Mouse (Mus musculus): ENCODE data around the gene Sipa1l3. TPM values are rescaled to one million over a fixed set of nuclear protein-coding genes. Genes with fewer than 3 reads are reported as not detected.

The Sipa1l3 gene
- polyA plus RNA-seq, 1 experiment from 2014 or later, result 10.3 TPM

GRCm38 (mm10) chr7:29361497-29361896, 156.9 kb downstream of the Sipa1l3 start:
- Histone ChIP-seq H3K4me3 (ENCODE audit: inconsistent target) (no peak overlapping the region), H3K36me3 (ENCODE audit: inconsistent target) (no peaks in the 10 kb centered on the region), H3K27ac (no peak overlapping the region), H3K79me2 (ENCODE audit: inconsistent target) (no peaks in the 10 kb centered on the region)
- 94% methylated on average over 13 of the region's 13 CpGs for WGBS (ENCODE audit: missing documents)

DNA sequence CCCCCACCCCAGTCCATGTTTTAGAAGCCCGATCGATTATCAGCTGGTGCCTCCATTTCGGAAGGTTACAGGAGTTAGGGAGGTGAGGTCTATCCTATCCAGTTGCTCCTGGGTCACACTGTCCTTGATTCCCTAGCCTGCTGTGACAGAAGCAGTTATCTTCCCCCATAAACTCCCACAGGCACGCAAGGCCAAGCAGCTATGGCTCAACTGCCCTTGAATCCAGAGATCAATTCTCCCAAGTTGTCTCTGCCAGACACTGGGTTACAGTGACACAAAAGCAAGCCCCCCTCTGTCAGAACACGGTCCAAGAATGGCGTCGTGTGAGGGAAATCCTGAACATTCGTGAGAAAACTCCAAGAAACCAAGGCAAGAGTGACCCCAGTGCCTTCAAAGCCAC, 163.0 kb downstream of the Sipa1l3 start:
- peaks cover 7% of the 10 kb centered on the region; the same call in 1 of the 2 replicates for H3K36me3 ChIP-seq (ENCODE audit: inconsistent target)
- H3K27ac ChIP-seq, result no peak overlapping the region
- WGBS (ENCODE audit: missing documents), result 96% methylated on average over 8 of the region's 8 CpGs

DNA sequence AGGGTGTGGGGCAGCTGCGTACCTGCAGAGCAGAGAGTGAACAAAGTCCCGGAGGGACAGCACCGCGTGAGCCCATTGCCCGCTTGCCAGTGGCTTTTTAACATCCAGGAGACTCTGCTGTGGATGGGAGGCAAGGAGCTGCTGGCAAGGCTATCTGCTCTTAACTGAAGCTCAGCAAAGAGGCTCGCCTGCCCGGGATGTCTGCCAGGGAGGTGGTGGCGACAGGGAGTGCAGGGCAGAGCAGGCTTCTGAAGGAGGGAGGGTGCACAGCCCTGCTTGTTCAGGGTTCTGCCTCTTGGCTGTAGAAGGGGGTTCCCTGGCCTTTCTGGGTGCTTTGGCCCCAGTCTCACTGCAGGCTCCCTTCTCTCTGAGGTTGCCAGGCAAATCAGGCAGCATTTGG, 164.3 kb downstream of the Sipa1l3 start:
- H3K79me2 ChIP-seq (ENCODE audit: inconsistent target), result no peaks in the 10 kb centered on the region
- peaks cover 7% of the 10 kb centered on the region; the same call in 1 of the 2 replicates for H3K36me3 ChIP-seq (ENCODE audit: inconsistent target)
- H3K27ac ChIP-seq, result no peak overlapping the region
- H3K4me3 ChIP-seq (ENCODE audit: inconsistent target), result no peak overlapping the region
- 99% methylated on average over 8 of the region's 8 CpGs for WGBS (ENCODE audit: missing documents)

More for the DNA sequence above, 163.0 kb downstream of the Sipa1l3 start:
- Histone ChIP-seq H3K79me2 (ENCODE audit: inconsistent target) (no peaks in the 10 kb centered on the region), H3K4me3 (ENCODE audit: inconsistent target) (no peak overlapping the region)

DNA sequence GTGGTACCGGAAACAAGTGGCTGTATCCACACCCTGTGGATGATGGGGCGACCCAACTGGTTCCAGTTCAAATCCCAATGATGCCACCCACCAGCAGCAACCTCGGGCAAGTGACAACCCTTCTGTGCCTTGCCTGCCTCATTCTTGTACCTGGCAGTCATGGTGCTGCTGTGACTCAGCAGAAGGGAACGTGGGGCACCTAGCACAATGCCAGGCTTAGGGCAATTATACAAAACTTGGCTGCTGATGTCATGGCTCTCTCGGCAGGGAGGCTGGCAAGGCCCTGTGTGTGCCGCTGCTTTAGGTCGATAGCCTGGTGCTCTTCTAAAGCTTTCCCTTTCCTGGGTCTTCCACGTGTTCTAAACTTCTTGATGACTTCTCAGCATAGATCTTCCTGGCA, 166.2 kb downstream of the Sipa1l3 start:
- Histone ChIP-seq H3K36me3 (ENCODE audit: inconsistent target) (peaks cover 7% of the 10 kb centered on the region; the same call in 1 of the 2 replicates), H3K79me2 (ENCODE audit: inconsistent target) (no peaks in the 10 kb centered on the region), H3K4me3 (ENCODE audit: inconsistent target) (no peak overlapping the region), H3K27ac (no peak overlapping the region)
- 97% methylated on average over 8 of the region's 8 CpGs for WGBS (ENCODE audit: missing documents)

DNA sequence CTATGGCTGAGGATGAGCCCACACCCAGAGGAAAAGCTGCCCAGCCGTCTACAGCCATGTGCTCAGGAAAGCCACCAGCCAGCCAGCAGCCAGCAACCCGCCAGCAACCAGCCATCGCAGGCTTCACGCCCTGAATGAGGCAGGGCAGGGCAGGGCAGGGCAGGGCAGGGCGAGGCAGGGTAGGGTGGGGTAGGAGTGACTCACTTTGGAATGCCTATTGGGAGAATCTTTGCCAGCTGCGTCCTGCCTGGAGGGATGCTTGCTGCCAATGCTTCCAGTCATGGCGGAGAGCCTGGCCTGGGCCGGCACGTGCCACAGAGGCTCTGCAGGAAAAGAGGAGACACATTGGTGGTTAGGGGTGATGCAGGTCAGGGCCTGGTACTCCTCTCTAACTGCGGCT, 168.0 kb downstream of the Sipa1l3 start:
- no peaks in the 10 kb centered on the region for H3K79me2 ChIP-seq (ENCODE audit: inconsistent target)
- no peak overlapping the region for H3K27ac ChIP-seq
- WGBS (ENCODE audit: missing documents), result 95% methylated on average over 10 of the region's 10 CpGs
- no peak overlapping the region for H3K4me3 ChIP-seq (ENCODE audit: inconsistent target)
- peaks cover 7% of the 10 kb centered on the region; the same call in 1 of the 2 replicates for H3K36me3 ChIP-seq (ENCODE audit: inconsistent target)

GRCm38 (mm10) chr7:29346212-29346611, 172.2 kb downstream of the Sipa1l3 start:
- Histone ChIP-seq H3K79me2 (ENCODE audit: inconsistent target) (no peaks in the 10 kb centered on the region), H3K27ac (no peak overlapping the region), H3K36me3 (ENCODE audit: inconsistent target) (no peaks in the 10 kb centered on the region; the same call in 1 of the 2 replicates), H3K4me3 (ENCODE audit: inconsistent target) (no peak overlapping the region)
- WGBS (ENCODE audit: missing documents), result 100% methylated on average over 2 of the region's 3 CpGs

DNA sequence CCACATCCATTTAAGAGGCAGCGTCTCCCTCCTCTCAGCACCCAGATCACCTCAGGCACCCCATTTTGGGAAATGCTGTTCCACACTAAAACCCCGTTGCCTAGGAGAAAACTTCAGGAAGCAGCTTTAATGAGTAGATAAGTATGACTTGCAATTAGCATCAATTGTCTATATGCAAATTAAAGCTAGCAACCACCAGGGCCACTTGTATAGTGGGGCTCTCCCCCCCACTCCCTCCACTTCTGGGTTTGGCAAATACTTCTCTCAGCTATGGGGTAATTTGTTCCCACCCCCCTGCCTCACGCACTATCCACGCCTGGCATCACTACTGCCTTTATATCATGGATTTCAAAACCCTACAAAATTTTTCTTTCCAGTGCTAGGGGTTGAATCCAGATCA, 172.9 kb downstream of the Sipa1l3 start:
- no peaks in the 10 kb centered on the region for H3K79me2 ChIP-seq (ENCODE audit: inconsistent target)
- no peak overlapping the region for H3K27ac ChIP-seq
- H3K36me3 ChIP-seq (ENCODE audit: inconsistent target), result no peaks in the 10 kb centered on the region; the same call in 1 of the 2 replicates
- WGBS (ENCODE audit: missing documents), result 97% methylated on average over 4 of the region's 4 CpGs
- H3K4me3 ChIP-seq (ENCODE audit: inconsistent target), result no peak overlapping the region

- H3K4me3 ChIP-seq (ENCODE audit: inconsistent target), result no peak overlapping the region
- no peaks in the 10 kb centered on the region; the same call in 1 of the 2 replicates for H3K36me3 ChIP-seq (ENCODE audit: inconsistent target)
- no peak overlapping the region for H3K27ac ChIP-seq
- H3K79me2 ChIP-seq (ENCODE audit: inconsistent target), result no peaks in the 10 kb centered on the region
- 95% methylated on average over 7 of the region's 7 CpGs for WGBS (ENCODE audit: missing documents)
Measured at GRCm38 (mm10) chr7:29343746-29344145, 174.7 kb downstream of the Sipa1l3 start.

GRCm38 (mm10) chr7:29342489-29343092, 175.8 kb downstream of the Sipa1l3 start:
- no peak overlapping the region for H3K27ac ChIP-seq
- H3K36me3 ChIP-seq (ENCODE audit: inconsistent target), result no peaks in the 10 kb centered on the region
- no peaks in the 10 kb centered on the region for H3K79me2 ChIP-seq (ENCODE audit: inconsistent target)
- 93% methylated on average over 8 of the region's 8 CpGs for WGBS (ENCODE audit: missing documents)
- H3K4me3 ChIP-seq (ENCODE audit: inconsistent target), result no peak overlapping the region

GRCm38 (mm10) chr7:29341722-29342121, 176.7 kb downstream of the Sipa1l3 start:
- H3K79me2 ChIP-seq (ENCODE audit: inconsistent target), result no peaks in the 10 kb centered on the region
- no peak overlapping the region for H3K4me3 ChIP-seq (ENCODE audit: inconsistent target)
- WGBS (ENCODE audit: missing documents), result 91% methylated on average over 12 of the region's 12 CpGs
- no peak overlapping the region for H3K27ac ChIP-seq
- H3K36me3 ChIP-seq (ENCODE audit: inconsistent target), result no peaks in the 10 kb centered on the region

DNA sequence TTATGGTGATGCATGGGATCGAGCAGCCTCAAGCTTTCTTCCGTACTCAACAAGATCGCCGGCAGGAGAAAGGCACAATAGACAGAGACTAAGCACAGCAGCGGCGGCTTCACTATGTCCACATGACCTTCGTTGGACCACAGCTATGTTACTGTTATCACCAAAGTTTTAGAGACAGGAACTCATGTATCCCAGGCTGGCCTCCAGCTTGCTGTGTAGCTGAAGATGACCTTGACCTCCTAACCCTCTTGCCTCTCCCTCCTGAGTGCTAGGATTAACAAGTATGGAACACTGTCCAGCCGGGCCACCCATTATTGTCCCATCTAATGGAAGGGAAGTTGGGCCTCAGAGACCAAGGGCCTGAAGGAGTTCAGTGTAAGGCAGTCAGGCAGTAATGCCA, 177.6 kb downstream of the Sipa1l3 start:
- WGBS (ENCODE audit: missing documents), result 92% methylated on average over 8 of the region's 8 CpGs
- H3K27ac ChIP-seq, result no peak overlapping the region

DNA sequence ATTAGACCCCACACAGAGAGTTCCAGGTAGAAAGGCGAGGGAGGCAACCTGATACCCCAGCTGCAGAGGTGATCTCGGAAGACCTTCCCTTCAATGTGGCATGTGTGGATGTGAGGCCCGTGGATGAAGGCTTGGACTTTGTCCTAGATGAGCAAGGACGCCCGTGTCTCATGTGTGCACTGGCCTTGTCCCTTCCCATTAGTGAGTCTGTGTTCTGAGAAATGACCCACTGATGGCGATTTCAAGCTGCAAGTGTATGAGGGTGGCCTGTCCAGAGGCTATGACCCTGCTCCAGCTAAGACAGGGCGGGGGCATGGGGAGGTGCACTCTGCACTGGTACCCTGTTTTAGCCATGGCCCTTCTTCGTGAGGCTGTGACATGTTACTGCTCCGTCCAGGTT, 178.2 kb downstream of the Sipa1l3 start:
- Histone ChIP-seq H3K36me3 (ENCODE audit: inconsistent target) (no peaks in the 10 kb centered on the region), H3K4me3 (ENCODE audit: inconsistent target) (no peak overlapping the region), H3K27ac (no peak overlapping the region), H3K79me2 (ENCODE audit: inconsistent target) (no peaks in the 10 kb centered on the region)
- WGBS (ENCODE audit: missing documents), result 91% methylated on average over 8 of the region's 9 CpGs

More for the DNA sequence above, 177.6 kb downstream of the Sipa1l3 start:
- no peak overlapping the region for H3K4me3 ChIP-seq (ENCODE audit: inconsistent target)
- no peaks in the 10 kb centered on the region for H3K36me3 ChIP-seq (ENCODE audit: inconsistent target)
- no peaks in the 10 kb centered on the region for H3K79me2 ChIP-seq (ENCODE audit: inconsistent target)

GRCm38 (mm10) chr7:29338984-29339679, 179.3 kb downstream of the Sipa1l3 start:
- no peak overlapping the region for H3K4me3 ChIP-seq (ENCODE audit: inconsistent target)
- H3K36me3 ChIP-seq (ENCODE audit: inconsistent target), result no peaks in the 10 kb centered on the region
- 85% methylated on average over 14 of the region's 14 CpGs for WGBS (ENCODE audit: missing documents)
- no peak overlapping the region for H3K27ac ChIP-seq
- H3K79me2 ChIP-seq (ENCODE audit: inconsistent target), result no peaks in the 10 kb centered on the region

DNA sequence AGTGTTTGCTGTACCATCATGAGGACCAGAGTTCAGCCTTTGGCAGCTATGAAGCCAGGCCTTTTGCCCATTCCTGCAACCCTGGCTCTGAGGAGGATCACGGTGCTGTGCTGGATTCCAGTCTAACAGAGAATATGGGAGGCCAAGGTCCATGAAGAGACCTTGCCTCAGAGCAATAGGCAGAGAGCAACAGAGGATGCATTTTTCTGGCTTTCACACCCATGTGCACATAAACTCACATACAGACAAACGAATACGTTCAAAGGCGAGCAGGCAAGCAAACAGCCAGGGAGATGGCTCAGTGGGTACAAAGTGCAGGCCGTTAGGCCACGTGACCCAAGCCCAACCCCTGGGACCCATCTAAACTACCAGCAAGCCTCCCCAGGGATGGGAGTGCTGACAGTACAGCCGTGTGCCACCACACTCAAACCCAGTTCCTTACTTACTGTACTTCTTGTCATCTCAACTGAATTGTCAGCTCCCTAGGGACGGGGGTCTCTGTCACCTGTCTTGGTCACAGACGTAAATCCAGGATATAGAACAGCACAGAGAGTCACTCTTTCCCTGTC, 180.0 kb downstream of the Sipa1l3 start:
- 99% methylated on average over 9 of the region's 9 CpGs for WGBS (ENCODE audit: missing documents)
- no peak overlapping the region for H3K4me3 ChIP-seq (ENCODE audit: inconsistent target)
- H3K27ac ChIP-seq, result no peak overlapping the region
- H3K79me2 ChIP-seq (ENCODE audit: inconsistent target), result no peaks in the 10 kb centered on the region
- H3K36me3 ChIP-seq (ENCODE audit: inconsistent target), result no peaks in the 10 kb centered on the region

DNA sequence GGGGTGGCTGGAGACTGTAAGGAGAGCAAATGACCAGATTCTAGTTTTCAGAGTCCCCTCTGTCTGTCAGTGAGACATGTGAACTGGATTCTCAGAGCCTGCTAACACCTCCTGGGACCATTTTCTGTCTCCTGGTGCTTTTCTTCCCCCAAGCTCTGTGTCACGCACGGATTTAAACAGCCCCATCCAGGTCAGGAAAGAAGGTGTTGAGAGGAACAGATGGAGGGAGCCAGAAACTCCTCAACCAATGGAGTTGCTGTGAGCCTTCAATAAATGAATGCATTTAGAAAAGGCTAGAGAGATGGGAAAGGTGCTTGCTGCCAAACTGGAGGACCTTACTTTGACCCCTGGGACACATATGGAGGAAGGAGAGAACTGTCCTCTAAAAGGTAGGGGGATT, 180.7 kb downstream of the Sipa1l3 start:
- H3K79me2 ChIP-seq (ENCODE audit: inconsistent target), result no peaks in the 10 kb centered on the region
- H3K27ac ChIP-seq, result no peak overlapping the region
- no peaks in the 10 kb centered on the region; the same call in 1 of the 2 replicates for H3K36me3 ChIP-seq (ENCODE audit: inconsistent target)
- H3K4me3 ChIP-seq (ENCODE audit: inconsistent target), result no peak overlapping the region
- 94% methylated on average over 2 of the region's 2 CpGs for WGBS (ENCODE audit: missing documents)
